Mouse (Mus musculus): ENCODE measurements around the gene Gsk3a. TPM values are rescaled to one million over a fixed set of nuclear protein-coding genes. Genes with fewer than 3 reads are reported as not detected.
A peak's percentile ranks its signal among the peaks of the same experiment; 100 is the strongest.

Gsk3a gene
- total RNA-seq, 2 experiments from 2014 or later = 195 to 200 TPM

- no peak for DNase-seq (ENCODE audit: extremely low spot score in 1 of 2, low spot score in 1 of 2)
These were observed 42.5 kb downstream of the Gsk3a start for GRCm38 (mm10) chr7:25195148-25195547.

GRCm38 (mm10) chr7:25192110-25192509 lies 45.5 kb downstream of the Gsk3a start:
- no peak for DNase-seq (ENCODE audit: extremely low spot score in 1 of 2, low spot score in 1 of 2)

- DNase-seq (ENCODE audit: extremely low spot score in 1 of 2, low spot score in 1 of 2) = no peak
These were observed 46.8 kb downstream of the Gsk3a start for GRCm38 (mm10) chr7:25190806-25191205.

- peak; percentile 91 to 94 for DNase-seq (ENCODE audit: extremely low spot score in 1 of 2, low spot score in 1 of 2)
These were observed 49.7 kb downstream of the Gsk3a start for GRCm38 (mm10) chr7:25187662-25188650.

- DNase-seq (ENCODE audit: extremely low spot score in 1 of 2, low spot score in 1 of 2) = no peak
These were observed 53.6 kb downstream of the Gsk3a start for GRCm38 (mm10) chr7:25184091-25184490.

- DNase-seq (ENCODE audit: extremely low spot score in 1 of 2, low spot score in 1 of 2) = no peak
These were observed 55.8 kb downstream of the Gsk3a start for GRCm38 (mm10) chr7:25181814-25182213.

GRCm38 (mm10) chr7:25181331-25181790 lies 56.3 kb downstream of the Gsk3a start:
- peak in 1 of 2 experiments; percentile 35 for DNase-seq (ENCODE audit: extremely low spot score in 1 of 2, low spot score in 1 of 2)

GRCm38 (mm10) chr7:25180512-25180911 lies 57.1 kb downstream of the Gsk3a start:
- DNase-seq (ENCODE audit: extremely low spot score in 1 of 2, low spot score in 1 of 2) = no peak

GRCm38 (mm10) chr7:25179606-25180161 lies 58.0 kb downstream of the Gsk3a start, which contains the start of gene Pou2f2:
TSS of gene Pou2f2 (minus strand) at chr7:25179726.
- peak; percentile 65 to 77 for DNase-seq (ENCODE audit: extremely low spot score in 1 of 2, low spot score in 1 of 2)

GRCm38 (mm10) chr7:25178787-25179605 lies 58.7 kb downstream of the Gsk3a start:
- peak; percentile 26 to 35 for DNase-seq (ENCODE audit: extremely low spot score in 1 of 2, low spot score in 1 of 2)

GRCm38 (mm10) chr7:25178317-25178716 lies 59.3 kb downstream of the Gsk3a start:
- DNase-seq (ENCODE audit: extremely low spot score in 1 of 2, low spot score in 1 of 2) = no peak

Small RNA genes lying within 50 kb of the gene (microRNA-seq; reads per million reads assigned to microRNA genes)
- 0 to 1.1 reads per million in 2 experiments for gene Mir7048

Other genes starting within 250 kb of the Gsk3a start
- 1,000 to 10,000 TPM; 2,623 to 2,665 TPM for gene Atp1a3, start 231.9 kb downstream of the Gsk3a start, total RNA-seq (2021)
- gene Grik5, start 165.5 kb downstream of the Gsk3a start, total RNA-seq (2021) = 100 to 1,000 TPM; 225 to 267 TPM
- 10 to 100 TPM; 29.2 to 29.6 TPM for gene Zfp574, start 165.3 kb downstream of the Gsk3a start, total RNA-seq (2021)
- 10 to 100 TPM in 1 of 2 experiments, 1 to 10 TPM in 1; 7.1 to 11.8 TPM for gene Pou2f2, start 58.1 kb downstream of the Gsk3a start, total RNA-seq (2021)
- 10 to 100 TPM; 24.0 to 26.4 TPM for gene Dedd2, start 17.2 kb downstream of the Gsk3a start, total RNA-seq (2021)
- 10 to 100 TPM; 10.5 to 12.4 TPM for gene Zfp526, start 16.4 kb downstream of the Gsk3a start, total RNA-seq (2021)
- 10 to 100 TPM; 44.4 to 51.1 TPM for gene Erf, start 12.9 kb upstream of the Gsk3a start, total RNA-seq (2021)
- gene Cic, start 29.9 kb upstream of the Gsk3a start, total RNA-seq (2021) = 100 to 1,000 TPM; 176 to 220 TPM
- 10 to 100 TPM; 19.2 to 25.2 TPM for gene Pafah1b3, start 60.1 kb upstream of the Gsk3a start, total RNA-seq (2021)
- not detected for gene Prr19, start 63.6 kb upstream of the Gsk3a start, total RNA-seq (2021)
- gene Tmem145, start 68.3 kb upstream of the Gsk3a start, total RNA-seq (2021) = 10 to 100 TPM; 26.0 to 28.1 TPM
- gene Megf8, start 79.3 kb upstream of the Gsk3a start, total RNA-seq (2021) = 10 to 100 TPM; 93.9 to 98.8 TPM
- gene Cnfn, start 131.9 kb upstream of the Gsk3a start, total RNA-seq (2021) = not detected
- gene Lipe, start 160.9 kb upstream of the Gsk3a start, total RNA-seq (2021) = 1 to 10 TPM; 7.0 to 7.8 TPM
- not detected for gene Cxcl17, start 175.0 kb upstream of the Gsk3a start, total RNA-seq (2021)
- gene Ceacam1, start 239.8 kb upstream of the Gsk3a start, total RNA-seq (2021) = 1 to 10 TPM; 3.1 TPM

Data from layer of hippocampus, postnatal 25 days (tissue).